Mouse (Mus musculus) liver, embryonic 14.5 days (tissue): Measurements from ENCODE around the gene Prkab2. TPM values are rescaled to one million over a fixed set of nuclear protein-coding genes. Genes with fewer than 3 reads are reported as not detected.

Experiments used
- ATAC-seq: fragments of 200-750 bp; cut with Nextera tagmentation; 2 replicates; pipeline ENCODE4 v1.8.0; 2017; ENCODE audit warnings: moderate number of reproducible peaks, mild to moderate bottlenecking, moderate library complexity; ENCODE audit not compliant: insufficient read depth
- DNase-seq, 3 experiments: peaks; one replicate each; pipeline ENCODE4 v3.0.0-alpha.2; 2012 to 2013; ENCODE audit warnings: low read depth in 3 of 3, low spot score in 3 of 3
- H3K27ac ChIP-seq: fragments of 300-500 bp; sonication (generic); 2 replicates; pipeline ENCODE4 v1.5.1; 2014; ENCODE audit warnings: moderate library complexity, mild to moderate bottlenecking, control low read depth, inconsistent platforms
- H3K27me3 ChIP-seq: fragments of 300-500 bp; sonication (generic); 2 replicates; pipeline ENCODE4 v1.6.1; 2014; ENCODE audit warnings: mild to moderate bottlenecking, low read length, moderate library complexity; ENCODE audit not compliant: control insufficient read depth, insufficient read depth
- H3K36me3 ChIP-seq: fragments of 300-500 bp; sonication (generic); replicated peaks from 2 replicates; pipeline ENCODE4 v1.6.1; 2014; ENCODE audit warnings: low read depth; ENCODE audit not compliant: control insufficient read depth, insufficient read depth
- H3K4me1 ChIP-seq, 2 experiments: fragments of 200-500 bp in 1 of 2; fragments of 300-500 bp in 1 of 2; sonication (generic) in 1 of 2; replicated peaks; 2 replicates each; pipeline ENCODE4 v1.6.1; 2012 to 2014; ENCODE audit warnings: antibody characterized with exemption in 1 of 2, inconsistent platforms in 1 of 2, low read length in 1 of 2; ENCODE audit not compliant: control insufficient read depth in 2 of 2, insufficient read depth in 2 of 2
- H3K4me2 ChIP-seq: fragments of 300-500 bp; sonication (generic); 2 replicates; pipeline ENCODE4 v1.6.1; 2014; ENCODE audit warnings: low read depth, mild to moderate bottlenecking, control low read depth, moderate library complexity
- H3K4me3 ChIP-seq, 2 experiments: fragments of 200-500 bp in 1 of 2; fragments of 300-500 bp in 1 of 2; sonication (generic) in 1 of 2; 2 replicates each; pipeline ENCODE4 v1.5.1; 2012 to 2014; ENCODE audit warnings: low read depth in 2 of 2, low read length in 2 of 2, mild to moderate bottlenecking in 2 of 2, control low read depth in 1 of 2, inconsistent platforms in 1 of 2, moderate library complexity in 1 of 2; ENCODE audit not compliant: insufficient read depth in 1 of 2
- H3K9ac ChIP-seq: fragments of 300-500 bp; sonication (generic); replicated peaks from 2 replicates; pipeline ENCODE4 v1.6.1; 2014; ENCODE audit warnings: mild to moderate bottlenecking, control low read depth, moderate library complexity
- H3K9me3 ChIP-seq: fragments of 300-500 bp; sonication (generic); 2 replicates; pipeline ENCODE4 v1.6.1; 2016; ENCODE audit warnings: low read length, mixed read lengths; ENCODE audit not compliant: control insufficient read depth
- CTCF ChIP-seq: IDR thresholded peaks from 2 replicates; pipeline ENCODE4 v1.5.1; 2016; ENCODE audit warnings: antibody characterized with exemption, low read depth, control low read depth
- EP300 ChIP-seq: IDR thresholded peaks from 2 replicates; pipeline ENCODE4 v1.6.1; 2016; ENCODE audit warnings: antibody characterized with exemption, low read depth
- WGBS: fragments of 180-500 bp; shearing (Covaris S2); extraction: QIAGEN DNeasy Blood & Tissue Kit; methylation state at CpG from one replicate; pipeline ENCODE4 v1.1.7; 2014; ENCODE audit not compliant: insufficient replicate concordance; 5-methylcytosine and 5-hydroxymethylcytosine counted together
- polyA plus RNA-seq, 2 experiments: library from polyadenylated mRNA; depleted of rRNA in 1 of 2; stranded (reverse) in 1 of 2; unstranded in 1 of 2; fragments of >200 nt; fragmentation: Nextera tagmentation in 1 of 2; extraction: Ambion mirVana in 1 of 2; gene quantifications; 2 replicates each; pipeline versions ENCODE4 v1.2.1 to v1.2.3; 2012 to 2014

The Prkab2 gene
- polyA plus RNA-seq, 2 experiments: 1.1 to 2.1 TPM

- no peak overlapping the region for H3K27ac ChIP-seq
- no peaks in the 10 kb centered on the region for H3K9me3 ChIP-seq
- ATAC-seq: no peak
- no peak overlapping the region for H3K4me2 ChIP-seq
- no peak overlapping the region for H3K9ac ChIP-seq
- H3K36me3 ChIP-seq: no peaks in the 10 kb centered on the region
- TF ChIP-seq CTCF (no peak), EP300 (no peak)
- no peak for DNase-seq
- no peak overlapping the region for H3K4me3 ChIP-seq
- no peaks in the 10 kb centered on the region for H3K4me1 ChIP-seq
- WGBS: 63% methylated on average over 9 of the region's 9 CpGs
- no peaks in the 10 kb centered on the region for H3K27me3 ChIP-seq
These were observed 38.9 kb downstream of the Prkab2 start for GRCm38 (mm10) chr3:97696866-97697265.

GRCm38 (mm10) chr3:97697291-97697690 is 39.3 kb downstream of the Prkab2 start:
- TF ChIP-seq CTCF: no peak
- no peak for TF ChIP-seq EP300
- WGBS: 61% methylated on average over 9 of the region's 9 CpGs
- DNase-seq (no peak), ATAC-seq (no peak)
- no peaks in the 10 kb centered on the region for H3K9me3 ChIP-seq
- H3K36me3 ChIP-seq: no peaks in the 10 kb centered on the region
- H3K27ac ChIP-seq: no peak overlapping the region
- H3K27me3 ChIP-seq: no peaks in the 10 kb centered on the region
- H3K9ac ChIP-seq: no peak overlapping the region
- no peak overlapping the region for H3K4me2 ChIP-seq
- H3K4me1 ChIP-seq: no peaks in the 10 kb centered on the region
- H3K4me3 ChIP-seq: no peak overlapping the region

DNA sequence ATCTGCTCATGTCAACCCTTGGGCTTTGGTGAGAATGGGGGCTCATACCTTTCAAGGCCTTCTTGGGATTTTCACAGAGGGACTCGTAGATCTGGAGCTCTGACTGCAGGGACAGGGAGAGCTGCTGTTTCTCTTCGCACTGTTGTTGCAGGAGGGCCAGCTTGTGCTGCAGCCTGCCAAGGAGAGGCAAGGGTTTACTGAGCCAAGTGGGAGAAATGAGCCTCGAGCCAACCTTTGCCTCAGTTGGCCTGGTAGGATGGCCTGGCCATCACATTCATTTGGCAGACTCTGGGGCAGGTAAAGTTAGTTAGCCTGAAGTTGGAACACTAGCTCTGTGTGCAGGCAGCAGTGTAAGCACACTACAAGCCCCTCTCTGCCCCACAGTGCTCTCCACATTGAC is 41.1 kb downstream of the Prkab2 start:
- DNase-seq (no peak), ATAC-seq (no peak)
- Histone ChIP-seq H3K9ac (no peak overlapping the region), H3K4me3 (no peak overlapping the region), H3K27ac (no peak overlapping the region), H3K36me3 (no peaks in the 10 kb centered on the region), H3K4me2 (no peak overlapping the region), H3K27me3 (no peaks in the 10 kb centered on the region), H3K4me1 (no peaks in the 10 kb centered on the region), H3K9me3 (no peaks in the 10 kb centered on the region)
- WGBS: 42% methylated on average over 3 of the region's 3 CpGs
- TF ChIP-seq CTCF (no peak), EP300 (no peak)

GRCm38 (mm10) chr3:97701198-97701597 is 43.2 kb downstream of the Prkab2 start:
- no peak for TF ChIP-seq EP300
- TF ChIP-seq CTCF: no peak
- WGBS: 38% methylated on average over 3 of the region's 3 CpGs
- Histone ChIP-seq H3K27ac (no peak overlapping the region), H3K36me3 (no peaks in the 10 kb centered on the region), H3K27me3 (no peaks in the 10 kb centered on the region), H3K4me2 (no peak overlapping the region), H3K4me3 (no peak overlapping the region), H3K9me3 (no peaks in the 10 kb centered on the region), H3K4me1 (no peaks in the 10 kb centered on the region), H3K9ac (no peak overlapping the region)
- DNase-seq (no peak), ATAC-seq (no peak)

DNA sequence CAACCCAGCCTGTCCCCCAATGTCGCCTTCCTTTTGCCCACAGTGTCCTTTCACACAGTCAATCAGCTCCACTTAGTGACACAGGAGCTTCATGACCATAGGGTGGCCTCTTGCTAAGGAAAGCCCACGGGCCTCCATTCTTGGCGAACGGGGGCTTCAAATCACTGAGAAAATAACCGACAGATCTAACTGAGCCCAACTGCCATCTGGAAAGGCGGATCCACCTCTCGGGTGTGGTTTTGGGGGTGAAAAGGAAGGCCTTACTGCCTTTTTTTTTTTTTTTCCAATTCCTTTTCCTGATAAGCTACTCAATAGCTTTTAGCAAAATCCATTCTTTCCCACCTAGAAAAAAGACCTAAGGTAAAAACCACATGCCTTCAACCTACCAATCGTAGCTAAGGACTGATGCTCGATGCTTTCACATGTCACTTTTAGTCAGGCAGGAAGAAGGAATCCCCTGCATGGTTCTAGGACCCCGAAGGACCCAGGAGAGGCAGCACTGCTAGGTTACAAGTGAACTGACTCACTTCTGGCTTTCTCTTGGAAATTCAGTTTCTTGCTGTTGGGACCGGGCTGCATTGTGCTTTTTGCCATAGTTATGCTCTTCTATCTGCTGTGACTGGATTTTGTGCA is 44.6 kb downstream of the Prkab2 start:
- ATAC-seq: no peak
- no peaks in the 10 kb centered on the region for H3K9me3 ChIP-seq
- no peak for DNase-seq
- no peaks in the 10 kb centered on the region for H3K4me1 ChIP-seq
- H3K27ac ChIP-seq: no peak overlapping the region
- TF ChIP-seq EP300: no peak
- no peak for TF ChIP-seq CTCF
- H3K9ac ChIP-seq: no peak overlapping the region
- H3K4me2 ChIP-seq: no peak overlapping the region
- WGBS: 70% methylated on average over 11 of the region's 11 CpGs
- H3K4me3 ChIP-seq: no peak overlapping the region
- no peaks in the 10 kb centered on the region for H3K36me3 ChIP-seq
- H3K27me3 ChIP-seq: no peaks in the 10 kb centered on the region
